Mouse (Mus musculus) CH12.LX (cell line): ENCODE measurements at regions not wholly inside any gene's neighbourhood (a gene's known extent, or its start where the extent isn't known, plus 50 kb on each side); places are given as distances from the start of the nearest gene placed in this dataset.

ENCODE experiments used
- DNase-seq: peaks from one replicate; pipeline ENCODE4 v3.0.0-alpha.2; 2013; ENCODE audit errors: extremely low read depth
- H3K27ac ChIP-seq: 2 replicates; pipeline ENCODE4 v1.5.1; 2012; ENCODE audit warnings: low read depth, mild to moderate bottlenecking, control low read depth, moderate library complexity; ENCODE audit not compliant: insufficient read depth
- H3K27me3 ChIP-seq: replicated peaks from 2 replicates; pipeline ENCODE3; 2012; ENCODE audit warnings: inconsistent platforms
- H3K36me3 ChIP-seq, 2 experiments: replicated peaks in 1 of 2; 2 replicates each; pipeline versions ENCODE3 to v1.6.1; 2012; ENCODE audit warnings: inconsistent platforms in 1 of 2, low read length in 1 of 2, mild to moderate bottlenecking in 1 of 2, mixed read lengths in 1 of 2, moderate library complexity in 1 of 2; ENCODE audit not compliant: control insufficient read depth in 1 of 2, insufficient read depth in 1 of 2
- H3K4me1 ChIP-seq, 2 experiments: 2 replicates each; pipeline ENCODE4 v1.6.1; 2012; ENCODE audit warnings: inconsistent platforms in 1 of 2, moderate library complexity in 1 of 2; ENCODE audit not compliant: insufficient read depth in 2 of 2, control insufficient read depth in 1 of 2
- H3K4me2 ChIP-seq: 2 replicates; pipeline ENCODE4 v1.6.1; 2012; ENCODE audit warnings: low read depth, mild to moderate bottlenecking, control low read depth; ENCODE audit not compliant: poor library complexity, insufficient read depth, severe bottlenecking
- H3K4me3 ChIP-seq, 3 experiments: fragments of 150-350 bp in 1 of 3; sonication (generic) in 1 of 3; replicated peaks in 1 of 3; 2 replicates each; pipeline versions ENCODE3 to v1.5.1; 2011 to 2012; ENCODE audit warnings: low read depth in 2 of 3, low read length in 2 of 3, mild to moderate bottlenecking in 2 of 3, moderate library complexity in 2 of 3, control low read depth in 1 of 3, improper control_type of control experiment in 1 of 3, inconsistent platforms in 1 of 3, mixed read lengths in 1 of 3; ENCODE audit not compliant: poor library complexity in 1 of 3
- H3K79me2 ChIP-seq: replicated peaks from 2 replicates; pipeline ENCODE4 v1.6.1; 2012; ENCODE audit warnings: mild to moderate bottlenecking, moderate library complexity; ENCODE audit not compliant: control insufficient read depth, poor library complexity, insufficient read depth, severe bottlenecking; ENCODE audit errors: extremely low read depth
- H3K9ac ChIP-seq: 2 replicates; pipeline ENCODE4 v1.6.1; 2012; ENCODE audit warnings: low read depth, mild to moderate bottlenecking, control low read depth, moderate library complexity; ENCODE audit not compliant: insufficient read depth
- H3K9me3 ChIP-seq: replicated peaks from 2 replicates; pipeline ENCODE3; 2012; ENCODE audit warnings: low read length, inconsistent platforms, mixed read lengths
- CHD1 ChIP-seq: IDR thresholded peaks from 2 replicates; pipeline ENCODE4 v1.6.1; 2012; ENCODE audit warnings: low read depth, low read length, improper control_type of control experiment, inconsistent platforms
- CHD2 ChIP-seq: IDR thresholded peaks from 2 replicates; pipeline ENCODE4 v1.6.1; 2011; ENCODE audit warnings: low read length, improper control_type of control experiment
- CTCF ChIP-seq, 2 experiments: IDR thresholded peaks in 1 of 2; conservative IDR thresholded peaks in 1 of 2; 2 replicates each; pipeline ENCODE4 v1.5.1; 2011 to 2012; ENCODE audit warnings: low read depth in 2 of 2, low read length in 2 of 2, improper control_type of control experiment in 1 of 2, inconsistent platforms in 1 of 2, mild to moderate bottlenecking in 1 of 2, moderate library complexity in 1 of 2
- EP300 ChIP-seq: IDR thresholded peaks from 2 replicates; pipeline ENCODE4 v1.6.1; 2011; ENCODE audit warnings: low read length, improper control_type of control experiment
- ETS1 ChIP-seq: conservative IDR thresholded peaks from 2 replicates; pipeline ENCODE4 v1.6.1; 2012; ENCODE audit warnings: low read depth, mild to moderate bottlenecking, inconsistent platforms, low read length, improper control_type of control experiment, moderate library complexity
- JUN ChIP-seq: IDR thresholded peaks from 2 replicates; pipeline ENCODE4 v1.6.1; 2011; ENCODE audit warnings: low read depth, mild to moderate bottlenecking, low read length, improper control_type of control experiment, moderate library complexity; ENCODE audit not compliant: insufficient read depth
- KAT2A ChIP-seq: IDR thresholded peaks from 2 replicates; pipeline ENCODE4 v1.6.1; 2012; ENCODE audit warnings: low read length, improper control_type of control experiment, inconsistent platforms; ENCODE audit not compliant: insufficient replicate concordance
- MAFK ChIP-seq: IDR thresholded peaks from 2 replicates; pipeline ENCODE4 v1.6.1; 2011; ENCODE audit warnings: low read length, improper control_type of control experiment; ENCODE audit not compliant: insufficient replicate concordance
- MAX ChIP-seq: IDR thresholded peaks from 2 replicates; pipeline ENCODE4 v1.6.1; 2011; ENCODE audit warnings: low read length, improper control_type of control experiment
- MAZ ChIP-seq: IDR thresholded peaks from 2 replicates; pipeline ENCODE4 v1.6.1; 2012; ENCODE audit warnings: low read depth, mild to moderate bottlenecking, inconsistent platforms, low read length, improper control_type of control experiment, moderate library complexity
- MEF2A ChIP-seq: IDR thresholded peaks from 2 replicates; pipeline ENCODE4 v1.6.1; 2014; ENCODE audit warnings: low read depth, mild to moderate bottlenecking, inconsistent platforms, low read length, improper control_type of control experiment, borderline replicate concordance
- MXI1 ChIP-seq: IDR thresholded peaks from 2 replicates; pipeline ENCODE4 v1.6.1; 2011; ENCODE audit warnings: mild to moderate bottlenecking, low read depth, low read length, improper control_type of control experiment
- MYC ChIP-seq: IDR thresholded peaks from 2 replicates; pipeline ENCODE4 v1.6.1; 2011; ENCODE audit warnings: low read depth, mild to moderate bottlenecking, improper control_type of control experiment, low read length
- NRF1 ChIP-seq: IDR thresholded peaks from 2 replicates; pipeline ENCODE4 v1.6.1; 2014; ENCODE audit warnings: low read depth, mild to moderate bottlenecking, inconsistent platforms, low read length, improper control_type of control experiment, moderate library complexity
- POLR2A ChIP-seq: IDR thresholded peaks from 2 replicates; pipeline ENCODE4 v1.6.1; 2011; ENCODE audit warnings: low read depth, mild to moderate bottlenecking, improper control_type of control experiment, low read length
- RAD21 ChIP-seq: IDR thresholded peaks from 2 replicates; pipeline ENCODE4 v1.6.1; 2011; ENCODE audit warnings: low read depth, mild to moderate bottlenecking, low read length, improper control_type of control experiment, moderate library complexity
- TBP ChIP-seq: conservative IDR thresholded peaks from 2 replicates; pipeline ENCODE4 v1.6.1; 2011; ENCODE audit warnings: low read depth, low read length, improper control_type of control experiment
- TCF12 ChIP-seq: IDR thresholded peaks from 2 replicates; pipeline ENCODE4 v1.6.1; 2014; ENCODE audit warnings: low read depth, mild to moderate bottlenecking, inconsistent platforms, low read length, improper control_type of control experiment
- UBTF ChIP-seq: IDR thresholded peaks from 2 replicates; pipeline ENCODE4 v1.6.1; 2012; ENCODE audit warnings: low read depth, mild to moderate bottlenecking, inconsistent platforms, low read length, improper control_type of control experiment, moderate library complexity
- USF2 ChIP-seq: conservative IDR thresholded peaks from 2 replicates; pipeline ENCODE4 v1.6.1; 2011; ENCODE audit warnings: low read depth, low read length, improper control_type of control experiment
- ZKSCAN1 ChIP-seq: IDR thresholded peaks from 2 replicates; pipeline ENCODE4 v1.6.1; 2012; ENCODE audit warnings: low read depth, inconsistent platforms, low read length, improper control_type of control experiment, borderline replicate concordance
- ZMIZ1 ChIP-seq: IDR thresholded peaks from 2 replicates; pipeline ENCODE4 v1.6.1; 2012; ENCODE audit warnings: low read depth, mild to moderate bottlenecking, inconsistent platforms, low read length, improper control_type of control experiment
- dilution Hi-C: fragments of 300-500 bp; cut with MboI; formaldehyde crosslinking; loops from 2 replicates; pipeline ENCODE4 v1.14.3; 2020; ENCODE audit warnings: low sequenced_read_pairs; ENCODE audit not compliant: extremely low pct_unique_long_range_greater_than_20kb, extremely low pct_ligation_motif_present
- in situ Hi-C: fragments of 300-500 bp; cut with MboI; formaldehyde crosslinking; loops from 3 replicates; pipeline ENCODE4 v1.14.3; 2019; ENCODE audit warnings: low sequenced_read_pairs, low pct_ligation_motif_present, low pct_unique_long_range_greater_than_20kb, mixed read lengths

DNA sequence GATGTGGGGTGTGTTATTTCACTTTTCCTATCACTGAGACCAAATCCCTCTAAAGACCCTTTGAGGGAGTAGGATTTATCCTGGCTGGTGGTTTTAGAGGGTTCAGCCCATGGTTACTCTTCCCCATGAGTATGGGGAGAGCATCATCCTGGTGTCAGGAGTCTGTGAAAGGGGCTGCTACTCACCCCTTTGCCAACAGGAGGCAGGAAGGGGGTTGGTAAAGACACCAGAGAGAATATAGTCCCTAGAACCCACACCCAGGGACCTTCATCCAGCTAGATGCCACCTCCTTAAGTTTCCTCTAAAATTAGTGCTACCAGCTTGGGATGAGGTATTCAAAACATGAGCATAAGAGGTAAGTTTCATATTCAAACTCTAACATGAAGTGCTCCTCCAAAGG, 74.4 kb downstream of the Cops8 start:
- Histone ChIP-seq H3K36me3 (no peaks in the 10 kb centered on the region), H3K9me3 (no peaks in the 10 kb centered on the region), H3K27me3 (peaks cover 66% of the 10 kb centered on the region), H3K79me2 (no peaks in the 10 kb centered on the region), H3K4me2 (no peak overlapping the region), H3K4me1 (no peaks in the 10 kb centered on the region), H3K4me3 (no peak overlapping the region), H3K9ac (no peak overlapping the region), H3K27ac (no peak overlapping the region)
- in situ Hi-C loops = no loop called here
- no peak for DNase-seq
- TF ChIP-seq CTCF (conservative IDR thresholded peaks at IDR 0.05 in 1 of 2, IDR thresholded peaks at IDR 0.05 in 1 of 2; ENCODE audit: low read depth in 2 of 2, low read length in 2 of 2) = peak in 1 of 2 experiments; percentile 6; a peak in 1 of 4 replicates
- no peak for TF ChIP-seq MAZ
- dilution Hi-C loops = no loop called here

DNA sequence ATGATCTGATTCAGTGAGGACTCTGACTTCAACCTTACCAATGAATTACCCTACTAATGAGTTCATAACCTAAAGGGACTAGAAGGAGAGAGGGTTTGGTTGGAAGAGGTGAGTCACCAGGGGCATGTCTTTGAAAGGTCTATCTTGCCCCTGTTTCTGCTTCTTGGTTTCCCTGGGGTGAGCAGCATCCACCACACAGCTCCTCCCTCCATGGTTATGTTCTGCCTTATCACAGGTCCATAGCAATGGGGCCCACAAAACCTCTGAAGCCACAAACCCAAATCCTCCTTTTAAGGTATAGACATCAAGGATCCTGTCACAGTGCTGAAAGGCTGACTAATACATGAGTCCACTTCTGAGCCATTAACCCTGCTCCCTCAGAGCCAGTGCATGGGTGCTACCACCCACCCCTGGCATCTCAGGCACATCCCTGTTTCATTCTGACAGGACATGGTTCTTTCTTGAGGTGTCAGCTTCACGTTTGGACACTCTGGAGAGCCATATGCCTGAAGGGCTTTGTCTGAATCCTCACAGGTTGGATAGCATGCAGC, 74.9 kb downstream of the Cops8 start:
- no peaks in the 10 kb centered on the region for H3K79me2 ChIP-seq
- in situ Hi-C loops = no loop called here
- H3K9ac ChIP-seq = no peak overlapping the region
- H3K36me3 ChIP-seq = no peaks in the 10 kb centered on the region
- DNase-seq = peak; percentile 7
- no peak overlapping the region for H3K4me3 ChIP-seq
- peaks cover 63% of the 10 kb centered on the region for H3K27me3 ChIP-seq
- H3K4me2 ChIP-seq = no peak overlapping the region
- H3K4me1 ChIP-seq = no peaks in the 10 kb centered on the region
- H3K9me3 ChIP-seq = no peaks in the 10 kb centered on the region
- dilution Hi-C loops = no loop called here
- no peak for TF ChIP-seq TCF12
- TF ChIP-seq POLR2A = no peak
- TF ChIP-seq MEF2A = no peak
- no peak for TF ChIP-seq ZMIZ1
- no peak for TF ChIP-seq MAFK
- TF ChIP-seq EP300 = no peak
- TF ChIP-seq NRF1 = no peak
- H3K27ac ChIP-seq = no peak overlapping the region

DNA sequence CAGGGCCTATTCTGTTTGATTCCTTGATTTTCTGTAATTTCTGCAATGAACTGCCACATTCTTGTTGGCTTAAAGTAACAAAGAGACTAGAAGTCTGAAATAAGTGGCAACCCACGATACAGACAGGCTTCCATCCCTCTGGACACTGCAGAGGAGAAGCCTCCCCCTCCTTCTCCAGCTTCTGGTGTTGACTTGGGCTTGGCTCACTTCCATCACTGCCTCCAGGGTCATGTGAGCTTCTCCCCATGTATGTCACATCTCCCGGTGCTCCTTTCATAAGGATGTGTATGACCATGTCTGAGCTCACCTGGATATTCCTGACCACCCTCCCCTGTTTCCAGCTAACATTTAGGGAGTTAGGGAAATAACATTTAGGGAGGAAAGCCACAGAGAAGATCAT, 75.6 kb downstream of the Cops8 start:
- Histone ChIP-seq H3K36me3 (no peaks in the 10 kb centered on the region), H3K27me3 (peaks cover 56% of the 10 kb centered on the region), H3K9ac (no peak overlapping the region), H3K79me2 (no peaks in the 10 kb centered on the region), H3K9me3 (no peaks in the 10 kb centered on the region), H3K27ac (no peak overlapping the region), H3K4me1 (no peaks in the 10 kb centered on the region), H3K4me3 (no peak overlapping the region), H3K4me2 (no peak overlapping the region)
- no peak for DNase-seq
- in situ Hi-C loops = no loop called here
- TF ChIP-seq MYC = no peak
- no peak for TF ChIP-seq RAD21
- no peak for TF ChIP-seq CHD2
- no peak for TF ChIP-seq MAZ
- TF ChIP-seq EP300 = no peak
- no peak for TF ChIP-seq MAX
- TF ChIP-seq TCF12 = no peak
- no peak for TF ChIP-seq JUN
- TF ChIP-seq MEF2A = no peak
- TF ChIP-seq ETS1 = no peak
- no peak for TF ChIP-seq UBTF
- no peak for TF ChIP-seq MXI1
- no peak for TF ChIP-seq CHD1
- no peak for TF ChIP-seq ZKSCAN1
- TF ChIP-seq CTCF (conservative IDR thresholded peaks at IDR 0.05 in 1 of 2, IDR thresholded peaks at IDR 0.05 in 1 of 2; ENCODE audit: low read depth in 2 of 2, low read length in 2 of 2) = no peak
- no peak for TF ChIP-seq KAT2A
- TF ChIP-seq USF2 = no peak
- TF ChIP-seq TBP = no peak
- dilution Hi-C loops = no loop called here
